8 mouse cellular contexts compared by ENCODE assay signal in genomic region chr6:127582391-127583176, GRCm38 (mm10). TPM values are rescaled to one million over a fixed set of nuclear protein-coding genes. Genes with fewer than 3 reads are reported as not detected.
DNase-seq lines count a peak whose midpoint lies in the region; ATAC-seq and TF ChIP-seq lines count a peak whose summit lies in the region.

No protein-coding gene starts in this region.

- 5% methylated on average over 15 of the region's 15 CpGs for WGBS in heart, embryonic 12.5 days
- 5% methylated on average over 15 of the region's 15 CpGs for WGBS in kidney, postnatal 0 days
- WGBS in liver, adult 2 months = 13% methylated on average over 15 of the region's 15 CpGs
- WGBS in stomach, embryonic 14.5 days = 6% methylated on average over 15 of the region's 15 CpGs

- TF ChIP-seq CTCF in brain, embryonic 14.5 days (IDR thresholded peaks at IDR 0.05; ENCODE audit: borderline replicate concordance, extremely low read depth, insufficient read depth, insufficient read length) = peak; percentile 72; the same call in 1 of the 2 replicates
- peak; percentile 86 for TF ChIP-seq CTCF in kidney, postnatal 0 days (IDR thresholded peaks at IDR 0.05; ENCODE audit: low read depth)
- TF ChIP-seq CTCF in liver, adult 2 months (IDR thresholded peaks at IDR 0.05; ENCODE audit: low read depth, low read length) = peak; percentile 44

- H3K27ac ChIP-seq in heart, embryonic 12.5 days (ENCODE audit: poor library complexity, severe bottlenecking) = no peak overlapping the region
- H3K27ac ChIP-seq in kidney, postnatal 0 days = no peak overlapping the region
- no peak overlapping the region for H3K27ac ChIP-seq in liver, adult 2 months (replicated peaks; ENCODE audit: insufficient read depth, low read depth, low read length)
- no peak overlapping the region for H3K27ac ChIP-seq in stomach, embryonic 14.5 days (ENCODE audit: low read length)

- peak overlapping the region; percentile 75 for H3K4me2 ChIP-seq in heart, embryonic 12.5 days
- peak overlapping the region; percentile 56 for H3K4me2 ChIP-seq in kidney, postnatal 0 days (ENCODE audit: low read length)
- H3K4me2 ChIP-seq in myocyte (ENCODE audit: low read depth) = peak overlapping the region; percentile 12
- peak overlapping the region; percentile 48 for H3K4me2 ChIP-seq in stomach, embryonic 14.5 days (replicated peaks; ENCODE audit: low read depth, low read length)

- no peaks in the 10 kb centered on the region for H3K79me2 ChIP-seq in liver, adult 2 months (ENCODE audit: control insufficient read depth, insufficient read depth, low read length)
- H3K79me2 ChIP-seq in myocyte (ENCODE audit: control insufficient read depth, insufficient read depth) = no peaks in the 10 kb centered on the region

- no peak for TF ChIP-seq POLR2A in brain, embryonic 14.5 days (IDR thresholded peaks at IDR 0.05; ENCODE audit: borderline replicate concordance, extremely low read depth, insufficient read depth, insufficient read length, poor library complexity, severe bottlenecking)
- TF ChIP-seq POLR2A in liver, adult 2 months (IDR thresholded peaks at IDR 0.05; ENCODE audit: extremely low read depth, insufficient read depth, low read length) = no peak
- no peak for TF ChIP-seq POLR2A in myocyte (IDR thresholded peaks at IDR 0.05; ENCODE audit: insufficient read length, low read depth)

- H3K9ac ChIP-seq in heart, embryonic 12.5 days = peak overlapping the region; percentile 42
- peak overlapping the region; percentile 19; the same call in 1 of the 2 replicates for H3K9ac ChIP-seq in kidney, postnatal 0 days (ENCODE audit: low read depth, low read length)
- H3K9ac ChIP-seq in liver, adult 2 months (ENCODE audit: low read depth, low read length) = 0 out of 2 replicates have a peak overlapping the region, but pooled peaks have one; percentile 49
- no peak overlapping the region for H3K9ac ChIP-seq in stomach, embryonic 14.5 days (replicated peaks; ENCODE audit: low read depth, low read length)

- H3K4me3 ChIP-seq in heart, embryonic 12.5 days = peak overlapping the region; percentile 33
- H3K4me3 ChIP-seq in kidney, postnatal 0 days (replicated peaks; ENCODE audit: low read depth, low read length) = peak overlapping the region; percentile 3; the same call in 1 of the 2 replicates
- peak overlapping the region; percentile 49; the same call in 1 of the 2 replicates for H3K4me3 ChIP-seq in liver, adult 2 months (ENCODE audit: insufficient read depth, low read depth, low read length)
- H3K4me3 ChIP-seq in myocyte = no peak overlapping the region
- H3K4me3 ChIP-seq in stomach, embryonic 14.5 days (ENCODE audit: low read depth, low read length) = peak overlapping the region; percentile 17; the same call in 1 of the 2 replicates

- peak; percentile 79 for ATAC-seq in CD4-positive, CD25-positive, alpha-beta regulatory T cell, adult 4 months
- peak; percentile 81 for ATAC-seq in erythroblast, adult 5-6 weeks (replicated peaks; ENCODE audit: low FRiP score, poor library complexity, severe bottlenecking)
- 0 out of 2 replicates have a peak, but pooled peaks have one; percentile 20 for ATAC-seq in heart, embryonic 12.5 days (ENCODE audit: insufficient number of reproducible peaks, low FRiP score)
- no peak; the same call in 1 of the 2 replicates for ATAC-seq in kidney, postnatal 0 days (replicated peaks; ENCODE audit: low FRiP score, low read depth)
- ATAC-seq in stomach, embryonic 14.5 days (ENCODE audit: insufficient number of reproducible peaks, insufficient read depth, low FRiP score, low read depth) = peak; percentile 59; the same call in 1 of the 2 replicates

- no peaks in the 10 kb centered on the region for H3K36me3 ChIP-seq in heart, embryonic 12.5 days
- H3K36me3 ChIP-seq in kidney, postnatal 0 days (ENCODE audit: insufficient read depth, low read length) = no peaks in the 10 kb centered on the region
- H3K36me3 ChIP-seq in liver, adult 2 months (ENCODE audit: control insufficient read depth, insufficient read depth, low read length) = no peaks in the 10 kb centered on the region
- H3K36me3 ChIP-seq in myocyte (ENCODE audit: control insufficient read depth, insufficient read depth) = no peaks in the 10 kb centered on the region
- H3K36me3 ChIP-seq in stomach, embryonic 14.5 days (ENCODE audit: control insufficient read depth, insufficient read depth, low read length) = no peaks in the 10 kb centered on the region

- no peaks in the 10 kb centered on the region; the same call in 1 of the 2 replicates for H3K27me3 ChIP-seq in heart, embryonic 12.5 days (replicated peaks)
- no peaks in the 10 kb centered on the region for H3K27me3 ChIP-seq in kidney, postnatal 0 days (ENCODE audit: insufficient read depth, low read length)
- H3K27me3 ChIP-seq in liver, adult 2 months (ENCODE audit: control insufficient read depth, insufficient read depth, low read length) = peaks cover 7% of the 10 kb centered on the region; the same call in 1 of the 2 replicates
- peaks cover 7% of the 10 kb centered on the region for H3K27me3 ChIP-seq in myocyte (ENCODE audit: control insufficient read depth, insufficient read depth, insufficient read length)
- H3K27me3 ChIP-seq in stomach, embryonic 14.5 days (ENCODE audit: control insufficient read depth, insufficient read depth, low read length) = no peaks in the 10 kb centered on the region

- peak; percentile 85 for DNase-seq in brain, embryonic 14.5 days (ENCODE audit: low read depth)
- peak; percentile 88 for DNase-seq in kidney, postnatal 0 days (ENCODE audit: low spot score)
- DNase-seq in liver, adult 2 months (ENCODE audit: extremely low read depth, low read depth, low spot score) = peak; percentile 38

- no peak overlapping the region for H3ac ChIP-seq in myocyte (ENCODE audit: control insufficient read depth, insufficient read length)

- H3K9me3 ChIP-seq in heart, embryonic 12.5 days (replicated peaks) = no peaks in the 10 kb centered on the region
- no peaks in the 10 kb centered on the region for H3K9me3 ChIP-seq in kidney, postnatal 0 days (replicated peaks; ENCODE audit: low read length)
- no peaks in the 10 kb centered on the region for H3K9me3 ChIP-seq in stomach, embryonic 14.5 days (ENCODE audit: control insufficient read depth, low read depth, low read length)

- peaks cover 11% of the 10 kb centered on the region for H3K4me1 ChIP-seq in heart, embryonic 12.5 days (replicated peaks)
- peaks cover 5% of the 10 kb centered on the region; the same call in 1 of the 2 replicates for H3K4me1 ChIP-seq in kidney, postnatal 0 days (replicated peaks; ENCODE audit: insufficient read depth, low read length)
- 0 out of 2 replicates have a peak, but pooled peaks cover 1% of the 10 kb centered on the region for H3K4me1 ChIP-seq in liver, adult 2 months (ENCODE audit: control insufficient read depth, insufficient read depth, low read length)
- peaks cover 11% of the 10 kb centered on the region for H3K4me1 ChIP-seq in stomach, embryonic 14.5 days (ENCODE audit: control insufficient read depth, insufficient read depth, low read length)

TF ChIP-seq in myocyte, 11 proteins besides CTCF, POLR2A, EP300 and RAD21:
- no peak for TF ChIP-seq POLR2AphosphoS2 (IDR thresholded peaks at IDR 0.05; ENCODE audit: insufficient read length, low read depth)

RNA-seq across cellular contexts. Expression of gene Cracr2a, which starts 21.4 kb away (rescaled TPM):
- 10 to 100 TPM; 13.6 to 19.4 TPM for polyA plus RNA-seq in CD4-positive, CD25-positive, alpha-beta regulatory T cell, adult 4 months (2017; shearing (Covaris generic))
- polyA plus RNA-seq in brain, embryonic 14.5 days (2012; rRNA removed) = 0.14 and 0.29 TPM in 2 replicates
- 4.0 and 4.2 TPM in 2 replicates for total RNA-seq in erythroblast, adult 5-6 weeks (2015; ENCODE audit: low replicate concordance)
- total RNA-seq in erythroblast, adult 5-6 weeks (2017; ENCODE audit: low replicate concordance) = 2.4 and 2.9 TPM in 2 replicates
- polyA plus RNA-seq in heart, embryonic 12.5 days (2016; fragmentation: Nextera tagmentation; extraction: Ambion mirVana) = 1.6 TPM in 2 replicates
- polyA plus RNA-seq in kidney, postnatal 0 days (2015; fragmentation: Nextera tagmentation; extraction: Ambion mirVana) = 0.83 and 0.96 TPM in 2 replicates
- total RNA-seq in liver, adult 2 months (2014; rRNA removed) = 0.09 and 0.13 TPM in 2 replicates
- 0.02 and 0.07 TPM in 2 replicates for polyA plus RNA-seq in liver, adult 2 months (2012; rRNA removed)
- polyA plus RNA-seq in myocyte (2012; fragmentation: generic; extraction: Trizol) = not detected
- 2.1 TPM in 2 replicates for polyA plus RNA-seq in stomach, embryonic 14.5 days (2014; fragmentation: Nextera tagmentation; extraction: Ambion mirVana)

Comparison
In these comparisons a context has a peak if more than half of its experiments do, and no peak if none do; other contexts are left out.
1. DNase-seq: peak in every context shown above with its lines; median percentile 88 in kidney, postnatal 0 days; 85 in brain, embryonic 14.5 days; 38 in liver, adult 2 months.
2. H3K4me2 ChIP-seq: peak in every context shown above with its lines; median percentile 75 in heart, embryonic 12.5 days; 56 in kidney, postnatal 0 days; 48 in stomach, embryonic 14.5 days; 12 in myocyte.